Mouse (Mus musculus): ENCODE results near the gene Olfr141.

Olfr141 gene

DNA sequence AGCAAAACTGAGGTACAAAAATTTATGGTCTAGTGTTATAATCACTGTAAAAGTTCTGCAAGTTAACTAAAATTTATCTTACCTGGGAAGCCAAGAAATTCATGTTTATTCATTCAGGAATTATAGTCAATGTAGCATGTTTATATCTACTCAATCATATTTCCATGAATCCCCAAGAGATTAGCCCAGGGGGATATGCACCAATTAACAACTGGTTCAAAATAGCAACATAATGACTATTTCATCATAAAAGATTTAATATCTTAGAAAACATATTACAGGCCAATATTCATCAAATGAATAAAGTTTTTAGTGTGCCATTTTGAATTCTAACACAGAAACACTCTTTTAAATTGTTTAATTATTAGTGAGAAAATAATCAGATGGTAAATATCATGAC lies at the start of gene Olfr141:
Olfr141 (minus strand) TSS at position 101 of the 400 bp plus-strand sequence.
- DNase-seq (ENCODE audit: extremely low spot score) = no peak

- no peak for DNase-seq (ENCODE audit: extremely low spot score)
Observed at GRCm38 (mm10) chr2:86851596-86851995, 41.8 kb upstream of the Olfr141 start, which contains the start of gene Olfr1095. Gene Olfr1095, minus strand, starts transcription at chr2:86851696.

GRCm38 (mm10) chr2:86824363-86824762 lies 14.5 kb upstream of the Olfr141 start, which contains the start of gene Olfr1094:
Gene Olfr1094, plus strand, starts transcription at chr2:86824663.
- no peak for DNase-seq (ENCODE audit: extremely low spot score)

DNA sequence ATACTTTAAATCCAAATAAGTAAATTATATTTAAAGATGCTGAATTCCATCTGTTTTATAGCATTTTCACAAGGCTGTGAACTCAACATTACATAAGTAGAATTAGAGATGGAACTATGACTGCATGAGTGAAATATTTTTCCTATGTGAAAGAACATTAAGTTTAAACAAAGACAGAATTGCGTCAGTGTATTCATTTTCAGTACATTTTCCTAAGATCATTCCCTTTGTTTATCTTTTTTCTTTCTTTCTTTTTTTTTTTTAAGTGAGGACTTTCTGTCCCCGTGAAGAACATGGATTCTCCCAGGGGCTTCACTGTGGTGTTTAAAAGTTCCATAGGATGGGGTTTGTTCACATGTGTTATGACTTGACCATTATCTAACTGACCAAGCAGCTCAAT lies 27.6 kb downstream of the Olfr141 start, which contains the start of gene Olfr1093:
Olfr1093 (plus strand) TSS at position 301 of the 400 bp plus-strand sequence.
- no peak for DNase-seq (ENCODE audit: extremely low spot score)

DNA sequence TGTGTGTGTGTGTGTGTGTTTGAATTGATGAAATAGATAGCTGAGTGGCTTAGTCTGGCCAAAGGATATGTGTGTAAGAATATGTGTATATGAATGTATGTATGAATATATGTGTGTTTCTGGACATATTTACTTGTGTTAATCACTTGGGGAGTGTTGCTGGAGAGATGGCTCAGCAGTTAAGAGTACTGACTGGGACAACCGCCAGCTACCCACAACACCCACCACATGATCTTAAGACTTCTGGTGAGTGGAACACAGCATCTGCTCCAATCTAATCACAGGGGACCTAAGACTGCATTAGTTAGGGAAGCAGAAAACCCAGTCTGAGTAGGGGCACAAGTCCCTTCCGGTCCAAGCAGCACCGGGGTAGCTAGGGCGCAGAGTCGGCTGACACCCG lies 48.8 kb downstream of the Olfr141 start:
- DNase-seq (ENCODE audit: extremely low spot score) = no peak

DNA sequence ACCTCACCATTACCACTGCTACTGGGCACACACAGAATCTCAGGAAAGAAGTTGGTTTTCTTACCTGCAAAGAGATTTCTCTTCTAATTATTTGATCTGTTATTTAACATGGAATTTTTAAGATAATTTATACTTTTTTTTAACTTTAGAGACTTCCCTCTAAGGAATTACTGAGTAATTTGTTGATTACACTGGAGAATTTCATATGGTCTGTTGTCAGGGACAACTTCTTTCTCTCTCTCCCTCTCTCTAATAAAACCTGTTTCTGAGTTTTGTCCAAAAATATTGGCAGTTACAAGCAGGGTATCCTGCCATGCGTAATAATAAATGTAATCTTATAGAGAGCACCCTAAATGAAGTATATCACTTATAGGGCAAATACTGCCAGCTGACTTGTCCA lies 50.9 kb downstream of the Olfr141 start, which contains the start of gene Olfr1090:
Olfr1090 (minus strand) TSS at position 101 of the 400 bp plus-strand sequence.
- no peak for DNase-seq (ENCODE audit: extremely low spot score)
